Mouse (Mus musculus): ENCODE measurements at regions not wholly inside any gene's neighbourhood (a gene's known extent, or its start where the extent isn't known, plus 50 kb on each side); places are given as distances from the start of the nearest gene placed in this dataset.
A peak's percentile ranks its signal among the peaks of the same experiment; 100 is the strongest.
"Not testable (repeated sequence)": the region's sequence is repeated elsewhere in the genome, so short reads cannot be mapped to it uniquely, and the experiment has no call there.

DNA sequence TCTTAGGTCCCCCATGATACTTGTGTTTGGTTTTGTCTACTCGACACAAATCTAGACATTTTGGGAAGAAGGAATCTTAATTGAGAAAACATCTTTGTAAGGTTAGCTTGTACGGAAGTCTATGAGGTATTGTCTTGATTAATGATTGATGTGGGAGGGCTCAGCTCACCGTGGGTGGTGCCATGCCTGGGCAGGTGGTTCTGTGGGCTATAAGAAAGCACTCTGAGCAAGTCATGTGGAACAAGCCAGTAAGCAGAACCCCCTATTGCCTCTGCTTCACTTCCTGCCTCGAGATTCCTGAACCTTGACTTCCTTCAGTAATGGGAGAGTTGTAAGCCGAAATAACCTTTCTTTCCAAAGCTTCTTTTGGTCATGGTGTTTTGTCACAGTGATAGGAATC is 174.6 kb upstream of the Mpdz start:
- Histone ChIP-seq H3K4me3 (ENCODE audit: low read depth, low read length) (no peak overlapping the region), H3K27me3 (ENCODE audit: insufficient read depth, low read length) (no peaks in the 10 kb centered on the region), H3K27ac (ENCODE audit: low read depth, low read length) (no peak overlapping the region), H3K9me3 (ENCODE audit: low read length) (no peaks in the 10 kb centered on the region), H3K4me1 (ENCODE audit: insufficient read depth) (no peaks in the 10 kb centered on the region), H3K9ac (no peak overlapping the region), H3K36me3 (ENCODE audit: insufficient read depth) (no peaks in the 10 kb centered on the region), H3K4me2 (ENCODE audit: low read depth) (no peak overlapping the region)
- ATAC-seq (no peak), DNase-seq (no peak)
- TF ChIP-seq CTCF (IDR thresholded peaks at IDR 0.05; ENCODE audit: low read depth) = no peak
- 52% methylated on average over 5 of the region's 5 CpGs for WGBS

- no peaks in the 10 kb centered on the region for H3K9me3 ChIP-seq (ENCODE audit: low read length)
- DNase-seq (no peak), ATAC-seq (no peak)
- no peak overlapping the region for H3K4me2 ChIP-seq (ENCODE audit: low read depth)
- H3K27me3 ChIP-seq (ENCODE audit: insufficient read depth, low read length) = no peaks in the 10 kb centered on the region
- 82% methylated on average over 2 of the region's 2 CpGs for WGBS
- no peak overlapping the region for H3K27ac ChIP-seq (ENCODE audit: low read depth, low read length)
- no peak overlapping the region for H3K4me3 ChIP-seq (ENCODE audit: low read depth, low read length)
- no peak for TF ChIP-seq CTCF (IDR thresholded peaks at IDR 0.05; ENCODE audit: low read depth)
- H3K4me1 ChIP-seq (ENCODE audit: insufficient read depth) = no peaks in the 10 kb centered on the region
- no peaks in the 10 kb centered on the region for H3K36me3 ChIP-seq (ENCODE audit: insufficient read depth)
- H3K9ac ChIP-seq = no peak overlapping the region
These were observed 168.6 kb upstream of the Mpdz start for GRCm38 (mm10) chr4:81611191-81611590.

- no peak overlapping the region for H3K27ac ChIP-seq (ENCODE audit: low read depth, low read length)
- no peaks in the 10 kb centered on the region for H3K36me3 ChIP-seq (ENCODE audit: insufficient read depth)
- no peak overlapping the region for H3K9ac ChIP-seq
- DNase-seq (no peak), ATAC-seq (no peak)
- no peaks in the 10 kb centered on the region for H3K9me3 ChIP-seq (ENCODE audit: low read length)
- H3K4me3 ChIP-seq (ENCODE audit: low read depth, low read length) = no peak overlapping the region
- no peak overlapping the region for H3K4me2 ChIP-seq (ENCODE audit: low read depth)
- H3K27me3 ChIP-seq (ENCODE audit: insufficient read depth, low read length) = no peaks in the 10 kb centered on the region
- H3K4me1 ChIP-seq (ENCODE audit: insufficient read depth) = no peaks in the 10 kb centered on the region
- 95% methylated on average over 5 of the region's 5 CpGs for WGBS
- TF ChIP-seq CTCF (IDR thresholded peaks at IDR 0.05; ENCODE audit: low read depth) = no peak
These were observed 157.8 kb upstream of the Mpdz start for GRCm38 (mm10) chr4:81600396-81600795.

GRCm38 (mm10) chr4:81597390-81597789 is 154.8 kb upstream of the Mpdz start:
- Histone ChIP-seq H3K4me2 (ENCODE audit: low read depth) (no peak overlapping the region), H3K4me1 (ENCODE audit: insufficient read depth) (no peaks in the 10 kb centered on the region), H3K4me3 (ENCODE audit: low read depth, low read length) (no peak overlapping the region), H3K36me3 (ENCODE audit: insufficient read depth) (no peaks in the 10 kb centered on the region), H3K27ac (ENCODE audit: low read depth, low read length) (no peak overlapping the region), H3K27me3 (ENCODE audit: insufficient read depth, low read length) (no peaks in the 10 kb centered on the region), H3K9ac (no peak overlapping the region), H3K9me3 (ENCODE audit: low read length) (no peaks in the 10 kb centered on the region)
- DNase-seq (no peak), ATAC-seq (no peak)
- no peak for TF ChIP-seq CTCF (IDR thresholded peaks at IDR 0.05; ENCODE audit: low read depth)
- 77% methylated on average over 4 of the region's 4 CpGs for WGBS

GRCm38 (mm10) chr4:81593431-81593830 is 150.8 kb upstream of the Mpdz start:
- WGBS = 90% methylated on average over 3 of the region's 3 CpGs
- H3K4me1 ChIP-seq (ENCODE audit: insufficient read depth); DNase-seq; H3K4me2 ChIP-seq (ENCODE audit: low read depth); H3K27me3 ChIP-seq (ENCODE audit: insufficient read depth, low read length); H3K36me3 ChIP-seq (ENCODE audit: insufficient read depth); H3K9me3 ChIP-seq (ENCODE audit: low read length); ATAC-seq; H3K4me3 ChIP-seq (ENCODE audit: low read depth, low read length); H3K27ac ChIP-seq (ENCODE audit: low read depth, low read length); H3K9ac ChIP-seq: not testable (repeated sequence)

GRCm38 (mm10) chr4:81582546-81582945 is 139.9 kb upstream of the Mpdz start:
- Histone ChIP-seq H3K9me3 (ENCODE audit: low read length) (no peaks in the 10 kb centered on the region), H3K27ac (ENCODE audit: low read depth, low read length) (no peak overlapping the region), H3K4me2 (ENCODE audit: low read depth) (no peak overlapping the region), H3K27me3 (ENCODE audit: insufficient read depth, low read length) (no peaks in the 10 kb centered on the region), H3K36me3 (ENCODE audit: insufficient read depth) (no peaks in the 10 kb centered on the region), H3K9ac (no peak overlapping the region), H3K4me1 (ENCODE audit: insufficient read depth) (peaks cover 4% of the 10 kb centered on the region; the same call in 1 of the 2 replicates), H3K4me3 (ENCODE audit: low read depth, low read length) (no peak overlapping the region)
- 33% methylated on average over 2 of the region's 2 CpGs for WGBS
- no peak for TF ChIP-seq CTCF (IDR thresholded peaks at IDR 0.05; ENCODE audit: low read depth)
- ATAC-seq (no peak), DNase-seq (no peak)

GRCm38 (mm10) chr4:81580553-81580952 is 137.9 kb upstream of the Mpdz start:
- DNase-seq = no peak
- H3K9me3 ChIP-seq (ENCODE audit: low read length) = no peaks in the 10 kb centered on the region
- H3K27ac ChIP-seq (ENCODE audit: low read depth, low read length) = no peak overlapping the region
- TF ChIP-seq CTCF (IDR thresholded peaks at IDR 0.05; ENCODE audit: low read depth) = no peak
- H3K4me2 ChIP-seq (ENCODE audit: low read depth) = peak overlapping the region; percentile 3; the same call in 1 of the 2 replicates
- 0 out of 2 replicates have a peak overlapping the region, but pooled peaks have one; percentile 2 for H3K9ac ChIP-seq
- peaks cover 4% of the 10 kb centered on the region; the same call in 1 of the 2 replicates for H3K4me1 ChIP-seq (ENCODE audit: insufficient read depth)
- no peaks in the 10 kb centered on the region for H3K36me3 ChIP-seq (ENCODE audit: insufficient read depth)
- WGBS = 46% methylated on average over 8 of the region's 8 CpGs
- ATAC-seq = no peak
- no peaks in the 10 kb centered on the region for H3K27me3 ChIP-seq (ENCODE audit: insufficient read depth, low read length)
- no peak overlapping the region for H3K4me3 ChIP-seq (ENCODE audit: low read depth, low read length)
